Mouse (Mus musculus): Measurements from ENCODE around the gene Cyp2u1.
A peak's percentile ranks its signal among the peaks of the same experiment; 100 is the strongest.

Cyp2u1 gene

GRCm38 (mm10) chr3:131306255-131306654 is 3.2 kb upstream of the Cyp2u1 start:
- DNase-seq (ENCODE audit: low spot score in 2 of 2): no peak

GRCm38 (mm10) chr3:131303320-131303714 is 290 bp upstream of the Cyp2u1 start:
- no peak for DNase-seq (ENCODE audit: low spot score in 2 of 2)

DNA sequence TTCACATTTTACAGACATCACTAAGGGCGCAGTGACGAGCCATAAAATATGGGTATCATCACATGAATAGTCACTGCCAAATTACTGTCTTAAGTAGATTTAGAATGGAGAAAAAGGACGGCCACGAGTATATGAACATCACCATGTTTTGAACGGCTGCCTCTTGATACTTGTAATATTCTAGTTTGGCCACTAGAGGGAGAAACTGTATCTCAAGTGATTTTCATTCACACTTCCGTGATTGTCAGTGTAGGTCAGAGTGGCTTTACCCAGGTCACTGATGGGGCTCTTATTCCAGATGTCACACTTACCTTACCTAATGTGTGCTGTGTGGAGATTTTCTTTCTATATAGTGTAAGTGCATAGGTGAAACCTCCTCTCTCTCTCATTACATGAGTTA is 3.1 kb downstream of the Cyp2u1 start:
- DNase-seq (ENCODE audit: low spot score in 2 of 2): peak in 1 of 2 experiments; percentile 15

GRCm38 (mm10) chr3:131299078-131299477 is 3.9 kb downstream of the Cyp2u1 start:
- no peak for DNase-seq (ENCODE audit: low spot score in 2 of 2)

DNA sequence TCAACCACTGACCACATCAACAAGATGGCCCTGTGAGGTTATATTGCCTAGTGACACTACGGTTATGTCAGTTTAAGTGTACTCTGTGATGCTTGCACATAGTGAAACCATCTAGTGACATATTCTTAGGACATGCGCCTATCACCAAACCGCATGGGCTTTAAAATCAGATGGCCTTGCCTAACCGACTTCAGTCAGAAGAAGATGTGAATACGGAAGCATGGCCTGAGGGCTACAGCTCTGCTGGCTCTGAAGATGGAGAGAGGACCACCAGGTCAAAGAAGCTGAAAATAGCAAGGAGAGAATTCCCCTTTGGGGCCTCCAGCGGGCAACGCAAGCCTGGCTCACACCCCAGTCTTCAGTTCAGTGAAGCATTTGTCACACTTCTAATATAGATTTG is 6.1 kb downstream of the Cyp2u1 start:
- DNase-seq (ENCODE audit: low spot score in 2 of 2): no peak

DNA sequence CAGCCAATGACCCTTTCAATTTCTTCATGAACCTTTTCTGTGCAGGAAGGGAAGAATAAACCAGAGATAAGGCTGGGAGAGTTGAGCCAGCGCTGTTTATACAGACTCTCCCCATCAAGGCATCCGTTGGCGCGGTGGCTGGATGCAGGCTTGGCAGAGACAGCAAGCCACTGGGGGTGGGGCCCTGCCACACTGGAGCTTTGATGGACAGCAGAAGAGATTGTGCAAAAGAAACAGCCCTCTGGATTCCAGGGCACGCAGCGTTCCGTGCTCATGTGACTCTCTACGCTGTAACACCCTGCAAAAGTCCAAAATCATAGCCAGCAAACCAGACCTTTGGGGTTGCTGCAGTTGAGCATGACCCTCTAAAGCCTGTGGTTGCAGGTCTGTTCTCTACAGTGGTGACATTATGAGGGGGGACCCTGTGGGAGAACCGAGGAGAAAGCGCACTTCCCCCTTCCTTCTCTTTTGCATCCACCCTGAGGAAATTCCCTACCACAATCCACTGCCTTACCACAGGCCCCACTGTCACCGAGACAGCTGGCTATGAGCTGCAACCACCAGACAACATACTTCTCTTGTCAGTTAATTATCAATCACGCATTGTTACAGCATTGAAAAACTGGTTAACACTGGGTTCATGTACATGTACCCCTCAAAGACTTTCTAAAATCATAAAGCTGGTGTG is 7.4 kb downstream of the Cyp2u1 start:
- DNase-seq (ENCODE audit: low spot score in 2 of 2): no peak

DNA sequence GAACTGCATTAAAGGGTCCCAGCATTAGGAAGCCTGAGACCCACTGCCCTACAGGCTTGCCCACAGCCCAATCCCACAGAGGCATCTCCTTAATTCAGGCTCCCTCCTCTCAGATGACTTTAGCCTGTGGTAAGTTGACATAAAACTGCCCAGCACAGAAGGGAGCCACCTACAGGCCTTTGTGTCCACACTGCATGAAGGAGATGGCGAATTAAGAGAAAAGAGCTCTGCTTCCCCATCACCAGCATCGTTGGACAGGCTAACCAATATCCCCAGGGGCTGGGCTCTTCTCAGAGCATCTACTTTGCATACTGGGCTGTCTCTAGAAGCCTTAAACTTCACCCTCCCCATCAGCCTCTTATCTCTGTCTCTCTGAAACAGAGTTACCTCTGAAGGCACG is 8.5 kb downstream of the Cyp2u1 start:
- DNase-seq (ENCODE audit: low spot score in 2 of 2): no peak

- DNase-seq (ENCODE audit: low spot score in 2 of 2): no peak
Measured at GRCm38 (mm10) chr3:131292959-131293358, 10.1 kb downstream of the Cyp2u1 start.

GRCm38 (mm10) chr3:131292349-131292748 is 10.7 kb downstream of the Cyp2u1 start:
- no peak for DNase-seq (ENCODE audit: low spot score in 2 of 2)

- DNase-seq (ENCODE audit: low spot score in 2 of 2): no peak
Measured at GRCm38 (mm10) chr3:131291890-131292289, 11.1 kb downstream of the Cyp2u1 start.

- no peak for DNase-seq (ENCODE audit: low spot score in 2 of 2)
Measured at GRCm38 (mm10) chr3:131274151-131274550, 28.9 kb downstream of the Cyp2u1 start.

DNA sequence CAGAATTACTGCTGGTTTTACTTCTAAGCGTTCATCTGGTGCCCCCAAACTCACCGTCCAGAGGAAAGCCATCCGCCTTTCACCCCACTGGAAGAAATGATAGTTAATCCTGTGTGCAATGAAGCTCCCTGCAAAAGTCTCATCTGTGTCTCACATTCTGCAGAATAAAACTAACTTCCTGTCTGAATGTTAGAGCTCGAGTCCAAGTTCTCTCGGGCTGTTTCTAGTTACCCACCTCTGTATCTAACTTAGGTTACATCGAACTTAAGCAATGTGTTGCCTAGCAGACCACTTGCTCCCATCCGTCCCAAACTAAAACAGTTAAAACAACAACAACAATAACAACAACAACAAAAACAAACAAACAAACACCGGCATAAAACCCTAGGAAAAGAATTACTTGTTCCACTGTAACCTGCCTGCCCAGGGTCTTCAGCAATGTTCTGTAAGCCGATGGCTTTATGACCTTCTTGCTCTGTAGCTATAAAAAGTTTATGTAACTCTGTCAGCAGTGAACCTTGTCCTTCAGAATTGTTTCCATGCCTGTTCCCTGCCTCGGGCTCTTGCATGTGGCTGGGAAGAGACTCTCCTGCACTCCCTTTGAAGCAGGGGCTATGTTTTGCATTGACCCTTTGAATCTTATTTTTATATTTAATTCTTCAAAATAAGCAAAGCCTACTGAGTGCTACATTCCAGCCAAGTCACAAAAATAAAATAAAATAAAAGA is 30.5 kb downstream of the Cyp2u1 start:
- DNase-seq (ENCODE audit: low spot score in 2 of 2): no peak

DNA sequence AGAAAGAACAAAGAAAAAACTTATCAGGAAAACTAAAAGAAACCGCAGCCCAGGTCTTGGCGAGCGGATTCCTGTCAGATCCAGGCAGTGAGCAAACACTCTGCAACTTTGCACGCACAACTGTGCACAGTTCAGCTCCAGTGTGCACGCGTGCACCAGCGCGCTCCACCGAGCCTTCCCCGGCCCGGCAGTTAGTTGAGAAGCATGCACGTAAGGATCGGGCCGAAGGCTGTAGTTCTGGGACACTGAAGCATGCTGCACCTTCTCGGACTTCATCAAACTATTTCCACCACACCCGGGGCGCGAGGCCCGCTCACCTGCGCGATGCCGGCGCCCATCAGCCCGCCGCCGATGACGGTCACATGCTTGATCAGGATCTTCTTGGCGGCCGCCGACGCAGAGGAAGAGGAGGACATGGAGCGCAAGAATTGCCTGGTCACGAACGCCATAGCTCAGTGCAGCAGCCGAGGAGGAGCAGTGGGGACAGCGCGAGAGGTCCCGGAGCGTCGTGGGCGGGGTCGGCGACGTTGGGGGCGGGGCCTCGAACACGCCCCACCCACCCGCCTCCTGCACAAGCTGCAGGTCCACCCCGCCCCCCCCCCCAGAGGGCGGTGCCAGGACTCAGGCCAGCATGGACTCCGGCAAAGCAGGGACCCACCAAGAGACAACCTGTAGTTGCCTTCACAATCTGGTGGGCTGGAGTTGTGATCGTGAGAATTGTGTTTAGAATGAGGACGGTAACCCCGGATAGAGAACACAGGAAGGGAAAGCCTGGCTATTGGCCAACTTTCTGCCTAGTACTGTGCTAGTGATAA is 31.3 kb downstream of the Cyp2u1 start, which contains the start of gene Hadh:
Hadh (minus strand) TSS at position 543 of the 815 bp plus-strand sequence.
- peak; percentile 80 to 83 for DNase-seq (ENCODE audit: low spot score in 2 of 2)

DNA sequence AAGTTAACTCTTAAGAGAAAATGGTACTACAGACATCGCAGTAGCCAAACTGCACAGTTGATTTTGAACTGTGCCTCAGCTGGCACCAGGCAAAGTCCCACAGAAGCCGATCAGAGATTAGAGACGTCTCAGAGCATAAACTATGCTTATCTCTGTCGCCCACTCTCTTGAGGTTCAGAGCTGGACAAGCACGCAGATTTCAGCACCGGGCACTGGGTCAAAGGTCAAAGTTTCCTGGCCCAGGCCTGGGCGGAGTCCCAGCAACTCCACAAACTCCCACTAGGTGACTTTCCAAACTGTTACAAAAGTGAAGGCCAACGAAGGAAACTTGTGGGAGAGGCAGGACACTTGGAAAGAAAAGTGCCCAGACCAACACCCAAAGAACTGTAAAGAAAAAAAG is 31.9 kb downstream of the Cyp2u1 start:
- DNase-seq (ENCODE audit: low spot score in 2 of 2): peak; percentile 12 to 20

DNA sequence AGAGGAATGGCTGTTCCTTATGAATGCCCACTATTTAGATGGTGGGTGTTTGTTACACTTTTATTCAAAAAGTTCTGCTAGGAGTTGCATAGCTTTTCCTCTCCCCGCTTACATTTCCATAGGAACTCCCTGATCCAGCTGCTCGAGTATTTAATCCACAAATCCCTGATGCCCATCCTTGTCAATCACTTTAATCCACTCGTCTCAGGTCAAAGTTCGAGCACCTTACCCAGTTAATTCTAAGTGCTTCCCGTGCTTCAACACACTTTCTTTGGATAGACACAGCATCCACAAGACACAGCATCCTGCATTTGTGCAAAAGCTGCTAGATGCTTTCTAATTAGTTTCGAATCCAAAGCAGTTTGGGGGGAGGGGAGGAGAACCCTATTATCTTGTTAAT is 32.6 kb downstream of the Cyp2u1 start:
- no peak for DNase-seq (ENCODE audit: low spot score in 2 of 2)

DNA sequence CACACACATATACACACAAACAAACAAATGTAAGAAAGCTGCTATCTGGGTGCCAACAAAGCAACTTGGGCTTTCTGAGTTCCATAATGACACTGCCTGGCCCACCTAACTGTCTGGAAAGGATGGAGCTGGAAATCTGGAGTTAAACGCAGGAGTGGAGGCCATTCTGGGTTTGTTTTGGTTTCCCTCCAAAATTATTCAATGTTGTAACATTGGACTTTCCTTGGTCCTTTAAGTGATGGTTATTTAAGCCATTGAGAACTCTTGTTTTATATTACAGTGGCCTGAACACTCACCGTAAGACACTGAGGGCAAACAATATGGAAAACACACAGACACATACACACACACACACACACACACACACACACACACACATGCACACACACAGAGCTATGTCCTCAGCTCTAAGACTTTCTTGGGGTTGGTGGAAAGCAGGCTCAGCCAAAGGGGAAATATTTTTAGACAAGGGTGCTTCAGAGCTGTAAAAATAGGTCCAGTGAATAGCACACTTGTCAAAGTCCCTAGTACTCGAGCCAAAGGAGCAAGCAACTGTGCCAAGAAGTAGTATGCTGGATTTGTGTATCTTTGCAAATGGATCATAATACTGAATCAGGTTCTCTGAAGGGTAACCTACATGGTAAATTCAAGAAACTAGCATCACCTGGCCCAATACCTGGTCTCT is 36.5 kb downstream of the Cyp2u1 start:
- DNase-seq (ENCODE audit: low spot score in 2 of 2): no peak

- no peak for DNase-seq (ENCODE audit: low spot score in 2 of 2)
Measured at GRCm38 (mm10) chr3:131265516-131265915, 37.5 kb downstream of the Cyp2u1 start.

DNA sequence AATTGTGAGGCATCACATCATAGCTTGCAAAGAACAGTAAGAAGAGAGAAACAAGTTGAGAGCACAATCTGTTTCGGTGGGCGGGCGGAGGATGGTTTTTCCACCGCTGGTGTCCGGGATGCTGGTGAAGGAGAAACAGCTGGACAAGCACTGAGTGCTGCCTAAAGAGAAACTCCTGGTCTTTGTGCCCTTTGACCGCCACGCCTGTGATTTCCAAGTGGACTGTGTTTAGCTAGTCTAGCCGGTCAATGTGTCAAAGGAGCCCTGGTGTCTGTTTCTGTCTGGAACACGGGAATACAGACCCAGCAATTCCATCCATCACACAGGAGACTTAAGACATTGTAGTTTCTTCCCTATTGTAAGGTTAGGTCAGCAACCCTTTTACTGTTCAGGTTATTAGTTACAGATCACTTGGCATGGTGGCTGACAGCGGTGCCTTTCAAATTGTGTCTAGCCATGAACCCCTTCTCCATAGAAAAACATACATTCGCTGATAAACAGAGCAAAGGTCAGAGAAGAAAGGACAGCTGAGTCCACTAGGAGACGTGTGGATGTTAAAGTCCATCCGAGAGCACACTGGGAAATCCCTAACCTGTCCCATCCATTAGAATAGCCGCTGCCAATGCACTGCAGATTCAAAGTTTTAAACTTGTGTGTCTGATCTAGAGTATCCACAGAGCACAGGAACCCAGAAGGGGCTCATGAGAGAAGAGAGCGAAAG is 39.1 kb downstream of the Cyp2u1 start:
- DNase-seq (ENCODE audit: low spot score in 2 of 2): no peak

DNA sequence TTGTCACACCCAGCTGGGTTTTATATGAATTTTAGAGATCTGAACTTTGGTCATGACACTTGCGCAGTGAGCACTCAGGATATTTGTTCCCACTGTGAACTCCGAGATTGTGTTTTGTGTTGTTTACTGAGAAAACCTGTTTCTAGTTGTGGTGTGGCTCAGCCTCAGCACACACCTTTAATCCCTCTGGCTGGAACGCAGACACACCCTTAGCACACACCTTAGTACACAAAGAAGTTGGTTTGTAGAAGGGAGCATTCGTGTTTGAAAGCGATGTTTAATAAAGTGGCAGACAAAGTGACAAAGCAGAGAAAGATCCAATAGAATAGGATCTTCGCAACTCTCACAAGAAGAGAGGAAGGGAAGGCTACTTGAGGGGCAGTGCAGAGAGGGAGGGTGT is 42.6 kb downstream of the Cyp2u1 start:
- no peak for DNase-seq (ENCODE audit: low spot score in 2 of 2)

GRCm38 (mm10) chr3:131259392-131259965 is 43.5 kb downstream of the Cyp2u1 start:
- no peak for DNase-seq (ENCODE audit: low spot score in 2 of 2)

DNA sequence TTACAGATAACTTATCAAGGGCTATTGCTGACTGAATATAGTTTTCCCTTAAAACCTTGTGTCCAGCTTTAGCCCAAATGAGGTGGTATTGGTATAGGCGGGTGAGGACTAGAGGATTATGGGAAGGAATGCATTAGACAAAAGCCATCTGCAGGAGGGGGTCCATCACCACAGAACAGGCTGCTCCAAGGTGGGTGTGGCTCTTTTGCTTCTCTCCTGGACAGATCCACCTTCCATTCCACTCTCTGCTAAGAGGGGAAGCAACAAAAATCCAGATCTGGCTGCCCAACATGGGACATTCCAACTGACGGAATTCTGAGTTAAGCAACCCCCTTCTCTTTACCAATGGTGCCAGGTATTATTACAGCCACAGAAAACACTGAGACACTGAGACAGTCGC is 44.1 kb downstream of the Cyp2u1 start:
- DNase-seq (ENCODE audit: low spot score in 2 of 2): no peak

Measured in spleen, postnatal 36 days (tissue).